Mouse (Mus musculus) right cerebral cortex, postnatal 10 days (tissue): ENCODE data around the gene Slc10a7.

Experiments used
- DNase-seq, 2 experiments: peaks; one replicate each; pipeline ENCODE4 v3.0.0; 2021; ENCODE audit warnings: low spot score in 2 of 2

The Slc10a7 gene

GRCm38 (mm10) chr8:78734721-78735517 lies 225.8 kb downstream of the Slc10a7 start:
- peak in 1 of 2 experiments; percentile 10 for DNase-seq

GRCm38 (mm10) chr8:78738304-78738703 lies 229.2 kb downstream of the Slc10a7 start:
- no peak for DNase-seq

- DNase-seq, result peak in 1 of 2 experiments; percentile 30
These were observed 231.8 kb downstream of the Slc10a7 start for GRCm38 (mm10) chr8:78740936-78741335.

GRCm38 (mm10) chr8:78741496-78741895 lies 232.3 kb downstream of the Slc10a7 start:
- DNase-seq, result no peak

GRCm38 (mm10) chr8:78741965-78742364 lies 232.8 kb downstream of the Slc10a7 start:
- DNase-seq, result no peak

GRCm38 (mm10) chr8:78742453-78742852 lies 233.3 kb downstream of the Slc10a7 start:
- peak; percentile 83 for DNase-seq

GRCm38 (mm10) chr8:78747052-78747451 lies 237.9 kb downstream of the Slc10a7 start:
- DNase-seq, result no peak

GRCm38 (mm10) chr8:78748701-78749100 lies 239.6 kb downstream of the Slc10a7 start:
- no peak for DNase-seq

- no peak for DNase-seq
These were observed 241.0 kb downstream of the Slc10a7 start for GRCm38 (mm10) chr8:78749861-78750825.

GRCm38 (mm10) chr8:78751151-78751550 lies 242.0 kb downstream of the Slc10a7 start:
- DNase-seq, result no peak

GRCm38 (mm10) chr8:78754986-78755385 lies 245.8 kb downstream of the Slc10a7 start:
- DNase-seq, result no peak

GRCm38 (mm10) chr8:78759139-78759538 lies 250.0 kb downstream of the Slc10a7 start:
- no peak for DNase-seq

- no peak for DNase-seq
These were observed 255.8 kb downstream of the Slc10a7 start for GRCm38 (mm10) chr8:78764976-78765375.

- no peak for DNase-seq
These were observed 256.4 kb downstream of the Slc10a7 start for GRCm38 (mm10) chr8:78765556-78765955.

- DNase-seq, result no peak
These were observed 261.4 kb downstream of the Slc10a7 start for GRCm38 (mm10) chr8:78770584-78770983.

GRCm38 (mm10) chr8:78771256-78771655 lies 262.1 kb downstream of the Slc10a7 start:
- no peak for DNase-seq

GRCm38 (mm10) chr8:78776816-78777215 lies 267.7 kb downstream of the Slc10a7 start:
- DNase-seq, result no peak
